Mouse (Mus musculus) cerebellum, postnatal 36 days (tissue): ENCODE results near the gene Mboat7.

Experiments used
- DNase-seq, 2 experiments: peaks; one replicate each; pipeline ENCODE4 v3.0.0; 2021 to 2022; ENCODE audit warnings: mixed read lengths in 2 of 2

The Mboat7 gene

DNA sequence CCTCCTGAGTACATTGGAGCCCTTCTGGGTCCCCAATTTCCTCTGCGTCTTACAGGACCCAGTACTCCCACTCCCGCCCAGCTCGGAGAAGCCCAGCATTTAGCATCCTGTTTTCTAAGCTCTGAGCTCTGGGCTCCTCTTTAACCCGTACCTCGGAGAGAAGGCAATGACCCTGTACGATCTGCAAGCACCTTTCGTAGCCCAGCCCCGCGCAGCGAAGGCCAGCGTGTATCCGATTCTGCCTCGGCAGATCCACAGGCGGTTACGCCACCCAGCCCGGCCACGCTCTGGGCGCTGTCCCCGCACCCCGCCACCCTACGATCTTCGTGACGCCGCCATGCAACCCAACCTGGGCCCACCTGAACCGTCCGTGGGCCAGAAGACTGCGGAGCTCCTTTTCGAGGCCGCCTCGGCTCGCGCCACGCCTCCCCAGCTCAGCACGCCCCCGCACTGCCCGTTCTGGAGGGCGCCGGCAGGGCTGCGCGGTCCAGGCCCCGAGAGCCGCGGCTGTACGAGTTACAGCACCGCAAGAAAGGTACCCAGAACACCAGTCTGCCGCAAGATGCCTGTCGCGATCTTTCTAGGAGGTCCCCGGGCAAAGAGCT lies 839 bp downstream of the Mboat7 start, which contains the start of gene Tsen34:
Gene Tsen34, plus strand, starts transcription at position 482 of the 605 bp plus-strand sequence.
- no peak for DNase-seq

DNA sequence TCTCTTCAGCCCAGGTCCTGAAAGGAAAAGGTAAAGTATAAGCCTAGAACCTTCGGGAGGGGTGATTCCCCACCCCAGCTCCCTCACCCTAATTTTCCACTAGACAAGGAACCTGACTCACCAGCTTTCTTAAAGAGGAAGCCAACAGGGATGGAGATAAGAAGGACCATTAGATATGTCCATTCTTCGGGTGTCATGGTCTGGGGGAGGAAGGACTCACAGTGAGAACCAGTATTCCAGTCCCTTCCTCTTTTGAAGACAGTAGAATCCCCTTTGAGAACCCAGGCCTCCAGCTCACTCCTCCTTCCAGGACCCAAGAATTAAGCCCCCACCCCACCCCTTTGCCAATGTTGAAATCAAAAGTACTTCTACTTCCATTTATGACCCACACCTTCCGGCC lies 1.4 kb downstream of the Mboat7 start:
- DNase-seq = no peak

DNA sequence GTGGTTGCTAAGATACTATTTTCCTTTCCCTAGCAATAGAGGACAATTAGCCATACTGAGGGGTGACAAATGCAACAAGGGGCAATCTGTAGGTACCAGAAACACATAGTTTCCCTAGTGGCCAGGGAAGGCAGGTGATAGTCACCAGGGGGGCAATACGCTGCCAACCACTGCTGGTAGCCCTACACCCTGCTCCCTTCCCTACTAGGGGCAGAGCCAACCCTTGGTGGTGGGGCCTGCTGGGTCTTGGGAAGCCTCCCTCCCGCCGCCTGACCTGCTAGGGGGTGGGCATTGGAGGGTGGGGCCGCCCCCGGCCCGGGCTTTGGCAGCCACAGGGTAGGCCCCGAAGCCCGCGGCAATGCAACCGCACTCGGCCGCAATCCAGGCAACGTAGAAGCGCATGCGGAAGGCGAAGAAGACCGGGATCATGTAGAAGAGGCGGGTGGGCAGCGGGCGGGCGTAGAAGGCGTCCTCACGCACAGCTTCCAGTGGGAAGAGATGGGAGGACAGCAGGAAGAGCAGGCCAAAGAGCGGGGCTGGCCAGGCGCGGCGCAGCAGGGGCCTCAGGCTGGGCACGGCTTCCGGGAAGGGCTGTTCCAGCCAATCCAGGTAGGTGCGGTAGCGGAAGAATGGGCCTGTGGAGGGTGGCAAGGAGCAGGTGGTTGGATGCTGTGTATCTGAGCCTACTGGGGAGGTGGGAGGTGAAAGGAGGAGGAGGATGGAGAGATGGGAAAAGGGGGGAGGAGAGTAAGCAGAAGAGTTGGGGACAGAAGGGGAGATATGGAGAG lies 7.7 kb downstream of the Mboat7 start:
- peak; percentile 63 to 72 for DNase-seq

DNA sequence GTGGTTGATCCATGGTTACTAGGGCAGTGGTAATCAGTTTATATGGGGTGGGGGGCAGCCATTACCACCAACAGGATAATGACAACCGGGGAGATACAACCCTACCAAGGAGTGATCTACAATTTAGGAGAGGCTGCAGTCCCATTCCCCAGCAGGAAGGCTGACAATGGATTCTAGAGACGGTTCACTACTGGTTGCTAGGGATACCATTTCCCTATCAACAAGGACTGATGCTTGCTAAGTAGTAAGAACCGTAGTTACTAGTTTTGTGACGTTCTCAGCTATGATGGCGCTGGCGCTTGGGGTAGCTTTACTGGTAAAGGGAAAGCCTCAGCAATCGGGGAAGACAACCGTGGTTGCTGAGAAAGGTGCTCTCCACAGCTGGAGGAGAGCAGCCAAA lies 8.6 kb downstream of the Mboat7 start:
- no peak for DNase-seq

DNA sequence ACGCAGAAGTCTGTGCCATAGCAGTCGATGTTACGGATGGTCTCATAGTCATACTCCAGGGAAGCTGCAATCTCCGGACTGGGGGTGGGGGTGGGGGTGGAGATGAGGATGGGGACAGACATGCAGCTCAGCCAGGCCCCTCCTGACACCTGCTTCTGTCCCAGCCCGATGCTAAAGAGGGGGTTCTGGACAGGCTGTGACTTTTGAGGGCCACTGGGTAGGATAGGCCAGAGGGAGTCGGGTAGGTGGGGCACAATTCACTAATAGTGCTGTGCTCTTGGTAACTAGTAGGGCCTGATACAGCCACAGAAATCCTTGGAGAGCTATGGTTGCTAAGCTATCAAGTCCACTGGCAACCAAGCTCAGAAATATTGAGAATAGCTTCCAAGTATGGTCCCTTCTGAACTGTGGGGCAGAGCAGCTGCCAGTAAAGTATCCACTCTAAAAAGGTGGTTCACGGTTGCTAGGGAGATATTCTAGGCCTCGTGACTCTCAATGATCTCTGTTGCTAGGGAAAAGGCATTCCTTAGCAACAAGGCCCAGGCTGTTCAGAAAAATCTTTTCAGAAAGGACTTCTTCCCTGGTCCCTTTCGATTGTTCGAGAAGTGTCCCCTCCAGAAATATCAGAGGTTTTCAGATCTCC lies 9.3 kb downstream of the Mboat7 start:
- DNase-seq = no peak

DNA sequence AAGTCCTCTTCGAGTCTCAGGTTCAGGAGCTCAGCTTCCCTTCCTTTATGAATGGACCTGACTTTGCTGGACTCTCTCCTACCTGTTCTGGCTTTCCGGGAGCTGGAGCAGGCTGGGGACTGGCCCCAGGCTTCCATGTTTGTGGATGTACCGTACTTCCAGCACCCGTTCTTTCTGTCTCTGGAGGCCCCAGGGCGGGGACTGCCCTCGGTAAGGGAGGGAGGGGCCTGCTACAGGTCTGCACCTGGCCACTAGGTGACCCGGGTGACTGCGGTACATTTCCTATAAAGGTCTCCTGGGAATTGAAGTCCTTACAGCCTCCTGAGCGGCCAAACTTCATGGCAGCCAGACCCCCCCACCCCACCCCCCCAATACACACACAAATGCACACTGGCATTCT lies 16.0 kb downstream of the Mboat7 start, which contains the start of gene Tmc4:
Gene Tmc4, minus strand, starts transcription at position 212 of the 400 bp plus-strand sequence.
- DNase-seq = no peak

DNA sequence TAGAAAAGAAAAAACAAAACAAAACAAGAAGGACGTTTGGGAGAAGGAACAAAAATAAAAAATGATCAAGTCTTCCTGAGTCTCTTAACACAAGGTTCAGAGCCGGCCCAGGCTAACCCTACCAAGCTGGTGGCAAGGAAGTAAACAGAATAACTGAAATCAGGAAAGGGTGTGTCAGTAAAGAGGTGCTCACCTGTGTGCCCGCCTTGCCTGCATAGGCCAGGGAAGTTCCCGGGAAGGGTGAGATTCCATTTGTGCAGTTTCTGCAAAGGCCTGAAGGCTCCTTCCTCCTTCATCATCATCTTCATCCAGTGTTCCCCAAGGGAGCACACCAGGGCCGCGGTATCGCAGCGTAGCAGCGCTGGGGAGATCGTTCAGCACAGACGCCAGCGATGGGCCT lies 17.0 kb downstream of the Mboat7 start:
- no peak for DNase-seq

DNA sequence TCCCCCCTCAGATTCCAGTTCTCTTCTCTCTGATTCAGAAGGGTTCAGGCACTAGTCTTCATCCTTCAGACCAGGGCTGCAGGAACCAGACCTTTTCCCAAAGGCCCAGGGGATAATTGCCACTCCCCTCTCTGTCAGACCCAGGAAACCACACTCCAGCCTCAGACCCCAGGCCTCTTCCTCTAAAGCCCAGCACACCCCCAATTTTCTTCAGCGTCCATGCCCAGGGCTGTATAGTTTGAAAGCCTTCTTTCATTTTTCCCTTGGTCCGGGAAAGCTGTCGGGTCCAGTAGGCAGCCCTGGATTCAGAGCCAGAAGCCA lies 18.1 kb downstream of the Mboat7 start:
- no peak for DNase-seq

DNA sequence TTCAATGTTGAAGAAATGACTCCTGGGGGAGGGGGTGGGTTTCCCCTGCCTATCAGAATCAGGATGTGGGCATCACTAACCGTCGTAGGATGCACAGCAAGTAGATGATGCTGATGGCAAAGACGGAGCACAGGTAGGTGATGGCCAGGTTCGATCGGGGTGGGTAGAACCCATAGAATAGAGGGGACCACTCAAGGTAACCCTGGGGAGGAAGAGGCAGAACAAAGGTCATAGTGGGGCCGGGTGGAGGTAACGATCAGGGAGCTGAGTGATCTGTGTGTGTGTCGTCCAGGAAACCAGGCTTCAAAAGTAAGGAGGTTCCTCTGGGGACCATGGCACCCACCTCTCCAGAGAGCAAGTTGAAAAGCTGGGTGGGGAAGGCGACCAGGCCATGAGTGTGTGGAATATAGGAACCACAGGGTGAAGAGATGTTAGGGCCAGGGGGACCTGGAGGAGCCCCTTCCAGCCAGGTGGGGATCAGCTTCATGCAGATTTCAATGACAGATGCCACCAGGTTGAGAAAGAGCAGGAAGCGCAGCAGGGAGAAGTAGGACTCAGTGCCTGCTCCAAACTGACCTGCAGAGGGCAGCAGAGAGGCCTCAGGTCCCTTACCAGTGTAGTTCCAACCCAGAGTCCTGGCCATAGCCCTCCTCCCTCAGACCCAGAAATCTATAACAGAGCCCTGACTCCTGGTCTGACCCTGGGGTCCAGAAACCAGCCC lies 18.7 kb downstream of the Mboat7 start:
- peak; percentile 87 for DNase-seq

DNA sequence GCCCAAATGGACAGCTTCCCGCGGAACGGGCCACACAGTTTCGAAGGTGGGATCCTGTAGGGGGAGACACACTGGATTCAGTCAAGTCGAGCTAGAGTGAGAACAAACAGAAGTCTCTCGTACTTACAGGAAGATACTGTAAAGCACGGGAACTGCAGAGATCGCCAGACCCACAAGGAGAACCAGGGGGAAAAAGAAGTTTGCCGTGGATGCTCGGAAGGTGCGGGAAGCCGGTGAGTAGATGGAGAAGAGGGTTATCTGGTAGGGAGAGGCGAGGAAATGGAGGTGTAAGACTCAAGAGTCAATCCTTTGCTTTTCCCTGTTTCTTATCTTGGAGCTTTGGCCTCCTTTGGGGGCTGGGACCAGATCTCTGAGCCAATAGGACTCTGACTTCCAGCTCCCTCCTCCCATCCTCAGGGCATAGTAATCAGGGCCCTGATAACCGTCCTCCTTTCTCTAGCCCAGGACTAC lies 26.4 kb downstream of the Mboat7 start:
- no peak for DNase-seq

DNA sequence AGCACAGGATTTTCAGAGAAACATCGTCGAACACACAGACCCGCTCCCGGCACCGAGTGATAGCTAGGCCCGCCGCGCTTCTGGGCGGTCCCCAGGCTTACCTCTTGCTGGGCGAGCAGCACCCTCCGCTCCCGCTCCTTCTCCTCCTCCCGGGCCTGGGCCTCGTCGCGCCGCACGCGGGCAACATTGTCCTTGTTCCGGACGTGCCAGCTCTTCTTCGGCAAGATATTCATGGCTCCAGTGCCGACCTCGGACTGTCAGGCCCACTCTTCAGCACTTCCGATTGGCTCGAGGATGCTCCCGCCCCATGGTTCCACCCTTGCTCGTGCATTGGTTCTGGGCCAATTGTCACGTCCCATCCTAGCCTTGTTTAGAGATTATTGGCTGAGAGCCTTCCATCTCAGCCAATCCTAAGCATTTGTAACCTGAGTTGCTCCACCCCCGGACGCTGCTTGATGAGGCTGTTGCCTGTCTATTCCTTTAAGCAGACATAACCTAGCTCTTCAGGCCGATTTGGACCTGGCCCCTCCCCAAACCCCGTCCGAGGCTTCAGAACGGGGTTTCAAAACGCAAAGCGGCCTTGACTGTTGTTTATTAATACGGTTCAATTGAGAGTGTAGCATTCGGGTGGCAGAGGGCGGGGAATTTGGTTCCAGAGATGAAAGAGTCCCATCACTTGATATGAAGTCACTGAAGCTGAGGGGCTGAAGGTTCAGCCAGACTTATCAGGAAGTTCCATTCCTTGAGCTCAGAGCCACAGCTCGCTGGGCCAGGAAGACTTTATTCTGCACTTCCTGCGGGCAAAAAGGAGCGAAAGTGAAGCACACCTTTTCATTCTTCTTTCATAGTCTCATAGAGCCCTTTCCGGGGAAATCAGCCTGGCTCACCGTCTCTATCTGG lies 27.9 kb downstream of the Mboat7 start, which contains the start of gene Leng1:
Gene Leng1, minus strand, starts transcription at position 626 of the 900 bp plus-strand sequence.
- peak; percentile 95 to 96 for DNase-seq

DNA sequence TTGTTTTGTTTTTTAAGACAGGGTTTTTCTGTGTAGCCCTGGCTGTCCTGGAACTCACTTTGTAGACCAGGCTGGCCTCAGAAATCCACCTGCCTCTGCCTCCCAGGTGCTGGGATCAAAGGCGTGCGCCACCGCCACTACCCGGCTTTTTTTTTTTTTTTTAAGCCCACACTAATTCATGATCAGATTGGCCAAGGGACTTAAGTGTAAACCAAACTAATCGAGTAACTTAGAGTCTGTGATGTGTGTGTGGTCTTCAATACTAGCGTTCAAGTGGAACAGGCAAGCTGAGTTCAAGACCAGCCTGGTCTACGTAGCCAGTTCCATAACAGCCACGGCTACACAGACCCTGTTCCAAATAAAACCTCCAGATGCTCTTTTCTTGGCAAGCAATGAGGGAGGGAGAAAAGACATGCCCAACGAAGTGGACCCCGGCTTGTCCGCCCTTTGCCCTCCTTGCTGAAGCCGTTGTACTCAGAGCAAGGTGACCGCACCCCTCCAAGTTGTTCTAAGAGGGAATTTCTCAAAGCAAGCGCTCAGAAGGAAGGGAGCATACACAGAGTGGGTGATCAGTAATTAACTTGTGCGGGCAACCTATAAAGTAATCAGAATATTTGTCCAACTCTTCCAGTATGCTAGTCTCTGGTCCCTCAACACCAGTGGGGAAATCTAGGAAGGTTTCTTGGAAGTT lies 28.7 kb downstream of the Mboat7 start:
- DNase-seq = no peak

DNA sequence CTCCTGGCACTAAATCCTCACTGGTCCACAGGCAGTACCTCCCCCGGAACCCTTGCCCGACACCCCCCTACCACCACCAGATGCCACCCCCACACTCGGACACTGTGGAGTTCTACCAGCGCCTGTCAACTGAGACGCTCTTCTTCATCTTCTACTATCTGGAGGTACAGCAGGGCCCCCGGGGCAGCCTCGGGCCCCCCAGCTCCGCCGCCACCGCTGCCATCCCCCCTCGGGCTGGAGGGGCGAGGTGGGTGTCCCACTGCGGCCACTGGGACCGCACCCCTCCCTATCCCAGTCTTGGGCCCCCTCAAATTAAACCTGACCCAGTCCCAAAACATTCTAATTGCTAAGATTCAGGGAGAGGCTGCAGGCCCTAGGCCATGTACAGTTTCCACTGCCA lies 34.7 kb downstream of the Mboat7 start:
- no peak for DNase-seq

DNA sequence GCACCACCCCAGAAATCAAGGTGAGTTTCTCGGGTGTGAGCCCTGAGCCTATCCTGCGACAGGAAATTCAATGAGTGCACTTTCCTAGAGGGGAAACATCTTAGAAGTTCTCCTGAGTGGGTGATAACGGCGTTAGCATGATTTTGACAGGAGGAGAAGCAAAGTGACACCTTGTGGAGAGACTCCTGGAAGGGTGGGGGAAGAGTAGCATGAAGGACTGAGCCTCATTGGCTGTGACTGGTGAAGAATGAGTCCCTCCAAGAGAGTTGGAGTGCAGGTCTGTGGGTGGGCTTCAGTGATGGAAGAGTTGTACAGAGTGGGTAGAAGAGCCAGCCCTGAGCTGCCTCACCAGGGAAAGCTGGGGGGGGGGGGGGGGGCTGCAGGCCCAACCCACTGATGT lies 36.4 kb downstream of the Mboat7 start:
- no peak for DNase-seq

DNA sequence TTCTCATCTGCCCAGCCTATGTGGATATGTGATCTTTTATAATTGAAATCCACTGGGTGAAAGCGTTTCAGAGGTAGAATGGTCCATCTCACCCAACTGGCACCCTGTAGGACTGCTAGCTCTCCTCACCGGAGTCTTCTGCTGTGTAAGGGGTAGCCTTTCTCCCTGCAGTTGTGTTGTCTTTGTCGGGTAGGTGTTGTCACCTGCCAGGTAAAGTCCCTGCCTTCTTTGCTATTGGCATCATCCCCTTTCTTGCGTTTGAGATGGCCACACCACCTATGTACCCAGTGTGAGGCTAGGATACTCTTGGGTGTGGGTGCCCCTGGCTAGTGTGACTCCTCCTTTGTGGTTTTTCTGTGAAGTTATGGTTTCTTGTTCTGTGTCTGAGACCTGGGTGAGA lies 46.7 kb downstream of the Mboat7 start:
- DNase-seq = no peak

DNA sequence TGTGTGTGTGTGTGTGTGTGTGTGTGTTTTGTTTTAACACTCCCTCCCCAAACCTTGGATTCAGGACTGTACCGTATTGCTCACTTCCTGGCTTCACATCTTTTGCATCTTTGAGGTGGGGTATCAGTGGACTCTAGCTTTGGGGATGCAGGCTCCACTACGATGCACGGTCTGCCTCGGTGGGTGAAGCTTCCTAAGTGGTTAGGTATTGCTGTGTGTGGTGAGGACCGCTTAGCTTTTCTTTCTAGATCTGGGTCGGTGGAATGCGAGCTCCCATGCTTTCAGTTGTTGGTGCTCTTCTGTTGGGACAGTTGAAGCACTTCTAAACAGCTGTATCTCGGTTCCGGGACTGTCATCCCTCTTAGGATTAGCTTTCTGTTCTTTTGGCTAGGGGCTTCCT lies 47.1 kb downstream of the Mboat7 start:
- DNase-seq = no peak

DNA sequence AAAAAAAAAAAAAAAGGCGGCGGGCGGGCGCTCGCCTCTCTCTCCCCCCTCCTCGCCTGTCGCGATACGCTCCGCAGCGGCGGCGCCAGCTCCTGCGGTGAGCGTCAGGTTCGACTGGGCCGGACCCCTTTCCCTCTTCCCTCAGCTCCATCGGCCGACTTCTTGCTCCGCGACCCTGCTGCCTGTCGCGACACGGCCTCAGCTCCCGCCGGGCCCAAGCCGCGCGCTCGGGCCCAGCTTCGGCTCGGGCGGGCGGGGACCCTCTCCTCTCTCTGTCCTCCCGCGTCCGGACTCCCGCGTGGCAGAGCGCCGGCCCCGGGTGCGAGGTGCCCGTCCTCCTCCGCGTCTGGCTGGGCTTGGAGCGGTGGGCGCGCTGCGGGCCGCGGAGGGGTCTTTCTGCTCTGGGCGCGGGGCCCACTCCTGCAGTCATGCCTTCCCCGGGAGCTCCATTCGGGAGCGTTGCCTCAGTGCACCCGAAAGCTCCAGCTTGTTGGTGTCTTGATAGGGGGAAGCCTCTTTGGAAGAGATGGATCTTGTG lies 47.8 kb downstream of the Mboat7 start:
- no peak for DNase-seq

DNA sequence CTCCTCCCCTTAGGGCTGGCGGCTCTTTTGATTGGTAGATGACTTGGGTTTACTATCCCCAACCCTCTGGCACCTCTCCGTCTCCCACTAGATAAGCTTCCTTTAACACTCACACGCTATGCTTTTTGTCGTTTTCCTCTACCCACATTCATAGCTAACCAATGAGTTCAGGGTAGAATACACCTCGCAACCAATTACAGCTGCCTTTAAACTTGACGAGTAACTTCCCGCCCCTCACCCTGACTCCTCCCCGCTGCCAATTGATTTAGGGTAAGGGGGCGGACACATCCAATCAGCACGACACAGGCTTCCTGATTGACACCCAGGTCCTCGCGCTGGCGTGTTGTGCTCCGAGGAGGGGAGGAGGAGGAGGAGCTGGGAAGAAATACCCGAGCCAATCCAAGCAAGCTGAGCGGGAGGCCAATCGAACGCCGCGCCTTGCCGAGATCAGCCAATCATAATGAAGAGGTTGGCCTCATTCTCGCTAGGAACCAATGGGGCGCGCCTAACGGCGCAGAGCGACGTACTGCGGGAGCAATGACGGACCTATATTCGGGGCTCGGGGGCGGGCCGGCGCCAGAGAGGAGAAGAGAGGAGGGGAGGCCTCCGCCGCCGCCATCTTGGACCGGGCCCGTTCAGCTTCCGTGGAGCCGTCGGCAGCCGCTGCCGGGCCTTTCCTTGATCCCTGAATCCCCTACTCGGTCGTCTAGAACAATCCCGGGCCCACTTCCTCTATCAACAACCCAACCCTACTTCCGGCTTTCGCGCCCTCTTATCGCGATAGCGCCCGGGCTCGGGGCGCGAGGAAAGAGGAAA lies 48.4 kb downstream of the Mboat7 start, which contains the start of gene Cnot3:
Gene Cnot3, plus strand, starts transcription at position 597 of the 816 bp plus-strand sequence.
- peak; percentile 97 for DNase-seq

DNA sequence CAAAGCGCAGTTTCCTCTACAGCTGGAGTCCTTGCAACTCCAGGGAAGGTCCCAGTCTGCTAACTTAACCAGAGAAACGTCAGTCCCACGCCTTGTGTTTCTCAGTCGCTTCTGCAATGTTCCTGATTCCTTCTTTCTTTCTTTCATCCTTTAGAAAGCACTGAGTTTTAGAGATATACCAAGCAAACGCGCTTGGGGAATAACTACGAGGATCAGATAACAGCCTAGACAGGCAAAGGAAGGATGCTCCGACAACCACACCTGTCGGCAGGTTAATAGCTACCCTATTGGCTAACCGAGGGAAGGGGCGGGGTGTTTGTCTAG lies 49.0 kb downstream of the Mboat7 start:
- DNase-seq = peak in 1 of 2 experiments; percentile 94

DNA sequence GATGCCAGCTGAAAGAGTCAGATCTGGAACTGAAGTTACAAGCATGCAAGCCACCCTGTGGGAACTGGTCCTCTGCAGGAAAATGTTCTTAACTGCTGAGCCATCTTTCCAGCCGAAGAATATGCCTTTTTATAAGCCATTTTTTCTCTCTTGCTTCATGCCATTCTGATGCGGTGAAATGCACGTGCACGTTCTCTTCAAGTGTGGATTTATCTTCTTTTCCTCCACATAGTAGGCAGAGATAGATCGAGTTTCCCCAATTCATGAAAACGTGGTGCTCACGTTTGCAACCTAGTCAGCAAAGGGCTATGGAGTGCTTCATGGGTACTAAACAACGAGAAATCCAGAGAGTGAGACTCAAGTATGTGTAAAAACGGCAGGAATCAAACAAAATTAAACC lies 49.5 kb downstream of the Mboat7 start:
- DNase-seq = no peak
